Mouse (Mus musculus) liver, embryonic 16.5 days (tissue): Measurements from ENCODE around the gene Mfng. TPM values are rescaled to one million over a fixed set of nuclear protein-coding genes. Genes with fewer than 3 reads are reported as not detected.

Experiments used
- ATAC-seq: fragments of 200-750 bp; cut with Nextera tagmentation; 2 replicates; pipeline ENCODE4 v1.8.0; 2017; ENCODE audit warnings: low read depth, mild to moderate bottlenecking, moderate number of reproducible peaks, moderate library complexity
- H3K27ac ChIP-seq: fragments of 300-500 bp; sonication (generic); 2 replicates; pipeline ENCODE4 v1.5.1; 2014; ENCODE audit warnings: mild to moderate bottlenecking, low read length
- H3K27me3 ChIP-seq: fragments of 300-500 bp; sonication (generic); 2 replicates; pipeline ENCODE4 v1.6.1; 2014; ENCODE audit warnings: low read depth, low read length, mixed read lengths; ENCODE audit not compliant: control insufficient read depth, insufficient read depth
- H3K36me3 ChIP-seq: fragments of 300-500 bp; sonication (generic); 2 replicates; pipeline ENCODE4 v1.6.1; 2014; ENCODE audit warnings: mild to moderate bottlenecking; ENCODE audit not compliant: control insufficient read depth, insufficient read depth
- H3K4me1 ChIP-seq: fragments of 300-500 bp; sonication (generic); 2 replicates; pipeline ENCODE4 v1.6.1; 2014; ENCODE audit warnings: low read depth, low read length, mixed read lengths; ENCODE audit not compliant: control insufficient read depth
- H3K4me2 ChIP-seq: fragments of 300-500 bp; sonication (generic); 2 replicates; pipeline ENCODE4 v1.6.1; 2014; ENCODE audit warnings: low read depth, low read length, mixed read lengths
- H3K4me3 ChIP-seq: fragments of 300-500 bp; sonication (generic); 2 replicates; pipeline ENCODE4 v1.5.1; 2014; ENCODE audit warnings: low read depth, mild to moderate bottlenecking, low read length
- H3K9ac ChIP-seq: fragments of 300-500 bp; sonication (generic); 2 replicates; pipeline ENCODE4 v1.6.1; 2014; ENCODE audit warnings: low read depth, low read length
- H3K9me3 ChIP-seq: fragments of 300-500 bp; sonication (generic); replicated peaks from 2 replicates; pipeline ENCODE4 v1.6.1; 2016; ENCODE audit warnings: low read length; ENCODE audit not compliant: control insufficient read depth
- WGBS: fragments of 180-500 bp; shearing (Covaris S2); extraction: QIAGEN DNeasy Blood & Tissue Kit; methylation state at CpG from one replicate; pipeline ENCODE4 v1.1.7; 2014; ENCODE audit not compliant: insufficient replicate concordance; 5-methylcytosine and 5-hydroxymethylcytosine counted together
- polyA plus RNA-seq: library from polyadenylated mRNA; unstranded; fragments of >200 nt; fragmentation: Nextera tagmentation; extraction: Ambion mirVana; gene quantifications from 2 replicates; pipeline ENCODE4 v1.2.1, GENCODE M21; 2015

Mfng gene
- polyA plus RNA-seq, 1 experiment from 2014 or later, result 5.4 TPM

DNA sequence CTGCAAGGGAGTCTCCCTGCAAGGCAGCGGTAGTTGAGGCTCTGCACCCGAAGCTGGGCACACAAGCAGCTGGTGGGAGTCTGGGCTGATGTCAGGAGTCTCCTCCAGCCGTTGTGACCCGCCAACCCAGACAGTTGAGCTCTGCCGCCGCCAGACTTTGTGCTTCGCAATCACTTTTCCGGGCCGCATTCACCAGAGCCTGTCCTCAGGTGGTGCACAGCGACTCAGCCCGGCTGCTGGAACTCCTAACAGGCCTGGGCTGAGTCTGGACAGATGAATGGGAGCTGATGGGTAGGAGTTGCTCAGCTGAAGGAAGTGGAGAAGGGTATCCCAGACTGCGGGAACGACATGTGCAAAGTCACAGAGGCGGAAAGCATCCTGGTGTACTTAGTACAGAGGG is 53.9 kb downstream of the Mfng start:
- H3K9ac ChIP-seq, result no peak overlapping the region
- no peak overlapping the region for H3K4me3 ChIP-seq
- H3K27ac ChIP-seq, result no peak overlapping the region
- H3K9me3 ChIP-seq, result no peaks in the 10 kb centered on the region
- ATAC-seq, result no peak
- no peak overlapping the region for H3K4me2 ChIP-seq
- no peaks in the 10 kb centered on the region for H3K36me3 ChIP-seq
- 5% methylated on average over 14 of the region's 14 CpGs for WGBS
- H3K27me3 ChIP-seq, result peaks cover 71% of the 10 kb centered on the region
- no peaks in the 10 kb centered on the region; the same call in 1 of the 2 replicates for H3K4me1 ChIP-seq

DNA sequence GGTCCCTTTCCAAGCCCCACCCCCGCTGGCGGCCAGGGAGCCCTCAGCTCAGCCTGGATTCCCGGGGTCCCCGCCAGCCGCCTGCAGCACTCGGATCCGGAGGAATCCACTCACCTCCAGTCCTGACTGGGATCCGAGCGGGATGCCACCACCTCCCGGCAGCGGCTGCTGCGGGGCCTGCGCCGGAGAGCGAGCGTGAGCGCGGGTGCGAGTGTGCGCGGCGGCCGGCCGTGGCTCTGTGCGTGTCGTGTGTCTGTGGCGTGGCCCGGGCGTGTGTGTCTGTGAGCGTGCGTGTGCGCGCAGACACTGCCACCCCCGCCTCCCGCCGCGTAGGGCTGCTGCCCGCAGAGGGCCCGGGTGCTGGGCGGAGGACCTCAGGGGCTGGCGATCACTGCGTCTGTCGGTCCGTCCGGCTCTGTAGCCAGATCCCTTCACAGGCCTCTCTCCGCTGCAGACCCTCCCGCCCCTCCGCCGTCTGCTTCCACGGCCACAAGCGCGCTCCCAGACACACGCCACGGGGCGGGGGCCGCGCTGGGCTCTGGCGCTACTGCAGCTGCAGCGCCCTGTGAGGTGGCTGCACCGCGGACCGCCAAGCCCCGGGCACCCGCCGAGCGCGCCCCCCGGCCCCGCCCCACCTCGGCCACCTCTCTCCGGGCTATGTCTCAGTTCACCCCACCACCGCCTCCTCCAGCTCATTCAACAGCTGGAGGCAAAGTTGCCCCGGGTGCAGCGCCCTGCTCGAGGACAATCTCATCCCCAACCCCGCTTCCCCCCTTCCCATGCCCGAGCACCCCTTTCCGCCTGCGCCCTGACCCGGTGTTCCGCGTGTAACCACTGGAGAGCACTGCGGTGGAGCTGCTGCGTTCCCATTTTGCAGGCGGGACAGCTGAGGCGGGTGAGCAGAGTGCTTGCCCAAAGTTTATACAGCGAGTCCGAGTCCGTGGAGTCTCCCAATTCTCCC is 54.7 kb downstream of the Mfng start, which contains the start of gene Elfn2:
Gene Elfn2, minus strand, starts transcription at position 482 of the 961 bp plus-strand sequence.
- Histone ChIP-seq H3K4me1 (no peaks in the 10 kb centered on the region; the same call in 1 of the 2 replicates), H3K27me3 (peaks cover 79% of the 10 kb centered on the region), H3K36me3 (no peaks in the 10 kb centered on the region), H3K27ac (no peak within 1 kb of the TSS), H3K9me3 (no peaks in the 10 kb centered on the region), H3K9ac (no peak within 1 kb of the TSS), H3K4me2 (no peak within 1 kb of the TSS), H3K4me3 (no peak within 1 kb of the TSS; the same call in 1 of the 2 replicates)
- no peak for ATAC-seq
- WGBS, result 4% methylated on average over 86 of the region's 89 CpGs

DNA sequence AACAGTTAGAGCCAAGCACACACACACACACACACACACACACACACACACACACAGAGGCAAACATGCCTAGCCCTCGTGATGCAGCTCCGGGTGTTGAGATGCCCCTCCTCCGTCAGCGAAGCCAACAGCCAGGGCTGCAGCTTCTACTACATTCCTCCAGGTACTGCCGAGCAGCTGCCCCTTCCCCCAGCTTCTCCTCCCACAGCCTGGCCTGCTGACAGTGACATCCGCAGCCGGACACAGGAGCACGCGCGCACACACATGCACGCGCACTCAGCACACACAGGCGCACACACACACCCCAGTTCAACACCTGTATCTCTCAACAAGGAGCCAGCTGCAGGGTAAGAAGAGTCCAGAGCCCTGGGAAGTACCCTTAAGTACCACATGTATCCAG is 56.3 kb downstream of the Mfng start:
- Histone ChIP-seq H3K9me3 (no peaks in the 10 kb centered on the region), H3K36me3 (no peaks in the 10 kb centered on the region), H3K4me2 (no peak overlapping the region), H3K27me3 (peaks cover 89% of the 10 kb centered on the region), H3K4me1 (no peaks in the 10 kb centered on the region; the same call in 1 of the 2 replicates), H3K4me3 (no peak overlapping the region), H3K9ac (no peak overlapping the region), H3K27ac (no peak overlapping the region)
- 55% methylated on average over 13 of the region's 13 CpGs for WGBS
- ATAC-seq, result no peak

DNA sequence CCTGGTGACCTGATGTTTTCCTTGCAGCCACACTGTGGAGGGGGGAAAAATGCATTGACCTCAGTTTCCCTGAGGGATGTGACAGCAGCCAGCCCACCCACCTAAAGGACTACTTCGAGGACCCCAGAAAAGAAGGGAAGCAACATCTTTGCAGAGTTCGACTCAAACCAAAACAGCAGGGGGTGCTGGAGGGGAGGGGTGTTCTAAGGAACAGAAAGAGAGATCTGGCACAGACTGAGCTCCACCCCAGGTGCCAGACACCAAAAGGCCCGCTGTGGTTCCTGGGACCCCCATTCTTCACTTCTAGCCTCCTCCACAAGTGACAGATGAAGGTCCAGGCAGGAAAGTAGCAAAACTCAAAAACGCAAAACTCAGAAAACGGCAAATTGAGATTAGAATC is 57.4 kb downstream of the Mfng start:
- no peak for ATAC-seq
- H3K4me1 ChIP-seq, result no peaks in the 10 kb centered on the region; the same call in 1 of the 2 replicates
- H3K4me2 ChIP-seq, result no peak overlapping the region
- peaks cover 93% of the 10 kb centered on the region for H3K27me3 ChIP-seq
- no peaks in the 10 kb centered on the region for H3K36me3 ChIP-seq
- no peak overlapping the region for H3K9ac ChIP-seq
- H3K4me3 ChIP-seq, result no peak overlapping the region
- no peaks in the 10 kb centered on the region for H3K9me3 ChIP-seq
- H3K27ac ChIP-seq, result no peak overlapping the region
- WGBS, result 23% methylated on average over 5 of the region's 5 CpGs

DNA sequence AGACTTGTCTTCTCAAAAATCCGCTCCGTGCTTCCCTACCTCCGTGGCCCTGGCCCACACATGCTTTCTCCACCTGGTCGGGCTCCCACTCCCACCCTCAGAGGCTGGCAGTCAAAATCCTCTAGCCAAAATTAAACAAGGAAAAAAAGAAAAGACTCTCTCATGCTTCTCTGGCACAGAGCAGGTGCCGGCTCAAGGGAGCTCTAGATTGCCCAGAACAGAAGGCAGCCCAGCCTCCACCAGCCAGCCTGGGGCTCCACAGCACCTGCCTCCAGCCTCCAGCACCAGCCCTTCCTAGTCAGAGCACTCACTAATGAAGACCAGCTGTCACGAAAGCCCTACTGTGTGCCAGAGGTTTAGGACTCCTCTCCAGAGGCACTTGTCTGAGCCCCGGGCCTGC is 59.5 kb downstream of the Mfng start:
- Histone ChIP-seq H3K27ac (no peak overlapping the region), H3K4me2 (no peak overlapping the region), H3K36me3 (no peaks in the 10 kb centered on the region), H3K27me3 (peaks cover 74% of the 10 kb centered on the region), H3K9ac (no peak overlapping the region), H3K9me3 (no peaks in the 10 kb centered on the region), H3K4me1 (no peaks in the 10 kb centered on the region; the same call in 1 of the 2 replicates), H3K4me3 (no peak overlapping the region)
- no peak for ATAC-seq
- WGBS, result 60% methylated on average over 7 of the region's 7 CpGs

DNA sequence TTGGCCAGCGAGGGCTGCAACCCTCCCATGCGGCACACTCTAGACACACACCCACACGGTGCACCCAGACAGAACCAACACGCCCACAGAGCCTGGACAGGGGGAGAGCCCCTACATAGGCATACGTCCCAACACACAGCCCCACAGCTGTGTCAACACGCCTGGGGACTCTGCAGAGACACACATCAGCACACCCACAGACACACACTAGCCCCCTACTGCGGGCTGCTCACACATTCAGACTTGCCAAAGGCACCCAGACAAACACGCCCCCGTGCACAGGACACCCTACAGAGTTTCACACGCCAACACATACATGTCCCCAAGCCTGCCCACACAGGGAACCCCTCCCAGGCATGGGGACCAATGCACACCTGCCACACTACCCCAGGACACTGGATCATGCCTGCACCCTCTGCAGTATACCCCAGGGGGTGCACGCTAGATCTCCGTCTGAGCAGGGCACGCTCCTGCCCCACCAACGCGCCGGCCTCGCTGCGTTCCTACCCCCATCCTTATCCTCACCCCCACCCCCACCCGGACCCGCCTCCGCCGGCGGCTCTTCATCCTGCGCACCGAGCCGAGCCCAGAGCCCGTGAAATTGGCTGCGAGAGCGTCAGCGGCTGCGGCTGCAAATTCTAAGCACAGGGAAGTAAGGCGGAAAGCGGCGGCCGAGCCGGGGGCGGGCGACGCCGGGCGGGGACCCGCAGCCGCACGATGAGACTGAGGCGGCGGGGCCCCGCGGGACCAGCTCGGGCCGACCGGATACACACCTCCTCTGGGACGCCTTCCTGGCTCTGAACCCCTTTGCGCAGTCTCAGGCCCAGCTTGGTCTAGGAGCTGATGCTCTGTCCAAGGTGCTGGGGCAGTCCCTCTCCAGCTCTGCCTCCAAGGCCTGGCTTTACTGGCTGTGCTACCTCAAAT is 60.7 kb downstream of the Mfng start:
- WGBS, result 8% methylated on average over 40 of the region's 53 CpGs
- Histone ChIP-seq H3K4me2 (no peak overlapping the region), H3K9ac (no peak overlapping the region), H3K27ac (no peak overlapping the region), H3K4me1 (no peaks in the 10 kb centered on the region), H3K27me3 (peaks cover 63% of the 10 kb centered on the region), H3K36me3 (no peaks in the 10 kb centered on the region), H3K9me3 (no peaks in the 10 kb centered on the region), H3K4me3 (no peak overlapping the region)
- ATAC-seq, result no peak

DNA sequence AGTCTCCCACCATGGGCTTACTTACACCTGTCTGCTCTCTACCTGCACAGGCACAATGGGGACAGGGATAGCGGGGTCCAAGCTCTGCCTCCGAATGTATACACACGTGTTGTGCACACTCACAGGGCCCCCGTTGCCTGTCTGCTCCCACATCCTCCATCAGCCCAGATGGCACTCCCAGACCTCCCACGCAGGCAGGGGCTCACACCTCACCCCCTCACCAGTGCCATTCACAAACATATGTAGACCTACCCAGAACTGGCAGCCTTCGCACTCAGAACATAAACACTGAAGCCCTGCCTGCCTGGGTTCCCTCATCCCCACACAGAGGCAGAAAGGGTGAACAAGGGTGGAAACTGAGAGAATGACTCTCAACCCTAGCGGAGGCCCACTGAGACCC is 61.3 kb downstream of the Mfng start:
- ATAC-seq, result no peak
- no peak overlapping the region for H3K4me2 ChIP-seq
- no peak overlapping the region for H3K9ac ChIP-seq
- peaks cover 56% of the 10 kb centered on the region for H3K27me3 ChIP-seq
- no peaks in the 10 kb centered on the region for H3K9me3 ChIP-seq
- H3K36me3 ChIP-seq, result no peaks in the 10 kb centered on the region
- H3K27ac ChIP-seq, result no peak overlapping the region
- no peaks in the 10 kb centered on the region for H3K4me1 ChIP-seq
- WGBS, result 57% methylated on average over 7 of the region's 7 CpGs
- H3K4me3 ChIP-seq, result no peak overlapping the region

DNA sequence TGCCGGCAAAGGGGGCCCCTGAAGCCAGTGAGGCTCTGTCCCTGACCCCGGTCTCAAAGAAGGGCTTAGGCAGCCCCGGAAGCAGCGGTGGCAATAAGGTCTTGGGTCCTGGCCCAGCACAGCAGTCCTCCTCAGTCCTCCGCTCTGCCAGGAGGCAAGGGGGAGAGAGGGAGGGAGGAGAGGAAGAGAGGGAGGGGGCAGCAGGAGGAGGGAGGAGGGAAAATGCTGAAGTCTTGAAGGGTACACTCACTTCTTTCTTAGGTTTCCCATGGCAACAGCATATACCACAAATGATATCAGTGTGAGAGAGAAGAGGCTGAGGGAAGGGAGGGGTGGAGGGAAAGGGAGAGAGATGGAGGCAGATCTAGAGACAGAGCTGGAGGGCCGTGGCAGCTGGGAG is 62.6 kb downstream of the Mfng start:
- no peaks in the 10 kb centered on the region for H3K36me3 ChIP-seq
- no peaks in the 10 kb centered on the region for H3K4me1 ChIP-seq
- H3K4me2 ChIP-seq, result no peak overlapping the region
- H3K9ac ChIP-seq, result no peak overlapping the region
- no peak for ATAC-seq
- no peaks in the 10 kb centered on the region for H3K9me3 ChIP-seq
- 31% methylated on average over 6 of the region's 6 CpGs for WGBS
- no peak overlapping the region for H3K27ac ChIP-seq
- no peak overlapping the region for H3K4me3 ChIP-seq
- peaks cover 44% of the 10 kb centered on the region for H3K27me3 ChIP-seq
